Mouse (Mus musculus) spleen, adult 12 weeks (tissue): ENCODE measurements around the gene Pitpnb.

Experiments
- DNase-seq: peaks from one replicate; pipeline ENCODE4 v3.0.0; 2022; ENCODE audit warnings: low spot score

Pitpnb gene

DNA sequence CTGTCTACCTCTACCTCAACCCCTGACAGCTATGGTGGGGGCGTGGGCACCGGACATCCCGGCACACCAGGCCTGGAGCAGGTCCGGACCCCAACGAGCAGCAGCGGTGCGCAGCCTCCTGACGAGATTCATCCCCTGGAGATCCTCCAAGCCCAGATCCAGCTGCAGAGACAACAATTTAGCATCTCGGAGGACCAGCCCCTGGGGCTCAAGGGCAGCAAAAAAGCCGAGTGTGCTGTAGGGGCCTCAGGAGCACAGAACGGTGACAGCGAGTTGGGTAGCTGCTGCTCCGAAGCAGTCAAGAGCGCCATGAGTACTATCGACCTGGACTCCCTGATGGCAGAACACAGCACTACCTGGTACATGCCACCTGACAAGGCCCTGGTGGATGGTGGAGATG is 90.9 kb downstream of the Pitpnb start:
- DNase-seq = no peak

DNA sequence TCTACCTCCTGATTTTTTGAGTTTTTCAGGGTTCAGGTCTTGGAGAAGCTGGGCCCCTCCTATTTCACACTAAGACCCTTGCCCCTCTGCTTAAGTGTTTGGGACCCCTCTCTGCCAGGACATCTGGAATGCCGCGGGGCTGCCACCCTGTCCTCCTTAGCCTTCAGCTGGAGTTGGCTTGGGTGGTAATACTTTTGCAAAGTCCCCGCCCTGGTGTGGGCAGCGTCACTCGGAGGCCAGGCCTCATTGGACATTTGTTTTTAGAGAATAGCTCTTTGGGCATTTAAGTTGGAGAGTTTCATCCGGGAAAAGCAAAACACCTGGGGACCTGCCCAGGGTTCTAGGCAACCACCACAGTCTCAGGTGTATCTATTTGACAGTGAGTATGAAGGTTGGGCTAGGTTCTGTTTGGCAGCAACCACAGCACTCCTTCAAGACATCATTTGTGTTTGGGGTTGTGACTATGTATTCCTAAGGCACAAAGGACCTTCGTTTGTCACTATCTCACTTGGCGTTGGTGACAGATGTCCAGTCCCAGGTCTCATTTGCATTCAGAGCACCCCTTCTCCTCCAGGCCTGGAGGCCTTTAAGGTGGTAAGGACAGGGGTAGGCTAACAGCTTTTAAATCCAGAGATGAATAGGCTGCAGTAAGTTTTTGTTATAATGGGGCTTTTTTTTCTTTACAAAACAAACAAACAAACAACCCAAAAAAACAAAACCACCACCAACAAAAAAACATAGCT is 91.7 kb downstream of the Pitpnb start:
- DNase-seq = no peak

DNA sequence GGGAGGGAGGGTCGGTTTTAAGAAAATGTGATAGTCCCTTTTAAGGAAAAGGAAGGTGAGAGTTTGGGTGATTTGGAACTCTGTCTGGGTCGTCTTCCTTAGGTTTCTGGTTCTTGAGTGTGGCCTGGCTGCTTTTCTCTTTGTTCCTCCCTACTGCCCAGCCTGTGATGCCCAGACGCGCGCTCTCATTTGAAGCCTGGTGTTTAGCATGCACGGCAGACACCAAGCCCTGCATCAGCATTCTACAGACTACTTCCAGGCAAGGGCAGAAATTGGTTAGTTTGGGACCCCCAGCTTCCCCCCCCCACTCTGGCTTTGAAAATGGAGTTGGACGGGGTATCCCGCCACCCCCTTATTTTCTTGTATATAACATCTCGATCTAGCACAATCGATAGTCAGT is 92.4 kb downstream of the Pitpnb start:
- no peak for DNase-seq

DNA sequence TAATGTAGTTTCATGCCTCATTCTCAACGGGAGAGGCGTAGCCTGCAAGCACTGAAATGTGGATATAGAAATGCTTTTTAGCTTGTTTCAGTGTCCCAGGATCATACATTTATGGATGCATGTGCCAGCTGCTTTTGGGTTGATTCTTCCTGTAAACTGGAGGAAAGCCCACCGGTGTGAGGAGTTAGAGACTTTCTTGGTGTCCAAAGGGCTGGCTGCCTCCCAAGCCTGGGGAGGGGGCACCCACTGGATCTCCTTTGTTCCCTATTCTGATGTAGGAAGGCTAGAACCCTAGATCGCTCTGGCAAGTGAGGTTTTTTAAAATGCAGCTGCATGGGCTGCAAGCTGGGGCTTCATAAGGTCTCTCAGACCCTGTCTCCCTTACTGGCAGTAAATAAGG is 93.1 kb downstream of the Pitpnb start:
- DNase-seq = no peak

DNA sequence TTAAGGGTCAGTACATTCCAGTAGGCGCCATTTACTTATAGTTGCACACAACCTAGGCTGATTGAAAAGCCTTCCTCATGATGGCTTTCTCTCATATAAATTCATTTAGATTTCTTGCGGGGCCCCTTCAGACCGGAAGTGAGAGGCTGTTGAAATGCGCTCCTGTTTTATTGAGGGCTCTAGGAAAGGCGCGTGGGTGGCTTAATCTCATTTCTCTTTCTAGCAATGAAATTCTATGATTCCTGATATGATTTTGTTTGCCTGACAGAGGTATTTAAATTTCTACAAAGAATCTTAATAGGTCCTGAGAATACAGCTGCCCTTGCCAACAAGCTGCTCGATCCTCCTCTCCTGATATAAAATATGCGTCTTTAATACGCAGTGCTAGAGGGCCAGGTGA is 95.2 kb downstream of the Pitpnb start:
- no peak for DNase-seq

DNA sequence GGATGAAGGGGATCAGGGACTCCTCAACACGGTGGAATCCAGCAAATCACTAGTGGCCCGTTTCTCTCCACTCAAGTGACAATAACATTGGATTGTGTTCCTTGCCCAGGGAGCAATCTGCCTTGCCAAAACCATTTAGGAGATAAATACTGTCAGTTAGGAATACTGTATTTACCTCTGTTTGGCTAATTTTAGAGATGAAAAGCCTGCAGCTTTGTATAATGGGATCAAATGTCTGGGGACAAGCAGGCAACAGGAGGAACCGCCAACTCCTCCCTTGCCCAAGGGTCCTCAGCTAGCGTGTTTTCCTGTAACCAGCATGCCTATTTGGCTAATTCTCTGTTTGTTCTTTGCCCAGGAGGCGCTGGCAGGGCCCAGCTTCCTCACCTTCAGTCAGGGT is 95.7 kb downstream of the Pitpnb start:
- DNase-seq = no peak

DNA sequence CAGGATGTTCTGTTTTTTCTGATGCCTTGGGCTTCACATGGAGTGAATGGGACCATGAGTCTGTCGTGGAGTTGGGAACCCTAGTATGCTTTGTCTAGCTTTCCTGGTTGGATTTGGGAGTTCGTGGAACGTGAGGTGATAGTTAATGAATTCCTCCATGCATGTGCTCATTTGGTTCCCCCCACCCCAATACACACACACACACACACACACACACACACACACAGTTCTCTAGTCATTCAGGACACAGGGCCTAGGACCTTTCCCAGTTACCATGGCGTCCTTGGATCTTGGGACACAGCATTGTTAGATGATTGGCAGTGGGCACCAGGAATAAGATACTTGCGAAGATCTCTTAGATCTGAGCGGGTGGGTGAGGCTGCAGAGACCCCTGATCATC is 98.3 kb downstream of the Pitpnb start:
- DNase-seq = no peak

DNA sequence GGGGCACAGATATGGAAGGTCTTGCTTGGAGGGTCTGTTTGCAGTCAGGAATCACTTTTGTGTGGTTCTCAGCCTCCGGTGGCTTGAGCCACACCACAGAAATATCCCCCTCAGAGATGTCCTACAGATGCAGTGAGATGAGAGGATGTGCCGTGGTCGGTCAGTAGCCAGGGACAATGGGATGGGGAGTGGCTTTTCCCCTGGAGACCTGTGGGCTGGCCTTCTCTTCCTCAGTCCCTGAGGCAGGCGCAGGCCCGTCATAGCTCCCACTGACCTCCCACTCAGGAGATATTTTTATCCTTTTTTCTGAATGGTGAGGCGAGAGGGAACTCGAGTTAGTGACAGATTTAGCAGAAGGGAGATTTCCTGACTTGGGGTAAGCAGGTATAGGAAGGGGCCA is 99.2 kb downstream of the Pitpnb start:
- no peak for DNase-seq

DNA sequence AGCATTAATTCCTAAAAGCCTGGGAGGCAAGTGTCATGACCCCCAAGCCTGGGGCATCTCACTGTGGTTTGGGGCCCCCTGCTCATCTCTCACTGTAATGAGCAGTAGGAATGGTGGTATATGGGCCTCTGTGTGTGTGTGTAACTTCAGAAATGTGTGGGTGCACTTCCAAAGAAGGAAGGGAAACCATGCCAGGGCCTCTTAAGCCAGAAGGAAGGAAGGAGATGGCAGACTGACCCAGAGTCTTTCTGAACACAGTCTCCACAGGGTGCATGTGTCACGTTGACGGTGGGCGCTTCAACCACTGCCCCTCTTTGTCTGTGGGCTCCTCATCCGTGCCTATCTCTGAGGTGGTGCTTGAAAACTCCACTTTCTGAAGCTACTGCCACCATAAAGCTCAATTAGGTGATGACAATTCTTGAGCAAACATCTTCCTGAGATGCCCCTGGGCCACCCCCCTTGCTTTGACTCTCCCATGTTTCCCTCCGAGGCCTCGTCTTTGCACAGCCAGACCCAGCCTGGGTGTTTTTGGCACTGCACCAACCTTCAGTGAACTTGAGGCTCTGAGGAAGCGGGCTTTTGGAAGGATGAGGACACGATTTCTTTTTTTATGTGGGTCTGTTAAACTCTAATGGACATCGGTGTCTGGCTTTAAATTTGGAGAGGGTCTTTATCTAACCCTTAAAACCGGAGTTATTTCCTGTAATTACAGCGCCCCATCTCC is 100.6 kb downstream of the Pitpnb start:
- no peak for DNase-seq

DNA sequence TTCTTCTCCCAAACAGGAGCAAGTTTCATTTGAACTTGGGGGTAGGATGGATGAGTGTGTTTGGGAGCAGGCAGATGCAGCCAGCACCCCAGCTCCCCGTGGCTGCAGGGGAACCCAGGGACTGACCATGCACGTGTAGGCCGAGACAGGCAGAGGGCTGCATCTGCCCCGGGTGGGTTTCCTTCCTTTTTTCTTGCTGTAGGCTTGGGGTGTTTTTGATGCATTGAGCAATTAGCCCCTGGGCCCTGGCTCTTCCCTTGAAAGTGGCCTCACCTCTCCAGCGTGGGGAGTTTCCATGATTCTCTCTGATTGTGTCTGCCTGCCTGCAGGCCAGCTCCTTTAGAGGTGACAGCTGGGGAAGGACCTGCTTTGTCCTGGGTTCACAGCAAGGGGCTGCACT is 102.3 kb downstream of the Pitpnb start:
- DNase-seq = no peak

DNA sequence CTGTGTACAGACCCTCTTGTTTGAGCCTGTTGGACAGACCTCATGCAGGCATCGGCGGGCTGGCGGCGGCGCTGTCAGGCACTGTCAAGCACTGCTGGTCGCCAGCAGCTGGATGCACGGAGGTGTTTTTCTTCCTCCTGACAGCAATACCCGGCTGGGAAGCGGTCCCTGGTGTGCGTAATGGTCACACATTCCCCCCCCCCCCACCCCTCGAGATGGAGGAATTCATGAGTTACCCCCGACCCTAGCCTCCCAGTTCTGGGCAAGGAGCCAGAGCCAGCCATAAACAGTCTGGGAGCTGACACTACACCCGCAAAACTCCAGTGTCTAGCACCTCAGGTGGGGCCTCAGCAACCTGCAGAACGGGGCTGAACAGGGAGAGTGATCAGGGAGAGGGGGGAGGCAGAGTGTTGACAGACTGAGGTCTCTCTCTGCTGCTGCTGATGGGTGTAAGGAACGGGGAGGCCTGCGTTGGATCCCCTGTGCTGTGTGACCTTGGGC is 103.8 kb downstream of the Pitpnb start:
- no peak for DNase-seq

DNA sequence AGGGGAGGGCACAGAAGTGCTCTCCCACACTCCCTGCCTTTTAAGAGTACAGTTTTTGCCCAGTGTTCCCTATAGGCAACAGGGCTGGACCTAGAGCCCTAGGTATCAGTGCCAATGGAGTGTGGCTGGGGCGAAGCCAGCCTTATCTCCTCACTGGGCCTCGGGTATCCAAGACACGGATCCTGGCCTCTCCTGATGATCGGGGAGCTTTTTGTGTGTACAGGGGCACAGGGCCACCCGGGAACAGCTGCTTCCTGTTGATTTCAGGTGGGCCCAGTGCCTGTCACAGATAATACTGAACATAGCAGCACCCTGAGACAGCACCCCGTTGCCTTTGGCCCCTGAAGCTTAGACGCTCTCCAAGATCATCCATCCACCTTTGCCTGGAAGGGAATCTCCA is 105.7 kb downstream of the Pitpnb start:
- no peak for DNase-seq

DNA sequence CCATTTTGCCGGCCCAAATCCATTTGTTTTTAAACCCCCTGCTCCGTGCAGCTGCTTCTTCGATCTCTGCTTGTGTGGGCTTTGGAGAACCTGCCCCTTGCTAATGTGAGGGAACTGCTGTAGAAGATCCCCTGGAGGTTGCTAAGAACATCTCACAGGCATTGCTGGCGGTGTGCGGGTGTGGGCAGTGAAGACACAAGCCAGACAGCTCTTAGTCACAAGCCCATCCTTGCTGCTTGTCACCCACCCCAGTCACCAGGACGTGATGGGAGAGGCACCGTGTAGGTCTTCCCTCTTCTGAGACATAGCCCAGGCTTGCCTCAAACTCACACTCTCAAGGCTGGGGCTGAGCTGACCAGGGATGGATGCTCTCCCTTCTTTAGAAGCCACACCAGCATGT is 106.6 kb downstream of the Pitpnb start:
- no peak for DNase-seq
